Mouse (Mus musculus) liver, embryonic 14.5 days (tissue): ENCODE data around the gene Calhm6. TPM values are rescaled to one million over a fixed set of nuclear protein-coding genes. Genes with fewer than 3 reads are reported as not detected.

Experiments
- ATAC-seq: fragments of 200-750 bp; cut with Nextera tagmentation; 2 replicates; pipeline ENCODE4 v1.8.0; 2017; ENCODE audit warnings: moderate number of reproducible peaks, mild to moderate bottlenecking, moderate library complexity; ENCODE audit not compliant: insufficient read depth
- DNase-seq, 3 experiments: peaks; one replicate each; pipeline ENCODE4 v3.0.0-alpha.2; 2012 to 2013; ENCODE audit warnings: low read depth in 3 of 3, low spot score in 3 of 3
- H3K27ac ChIP-seq: fragments of 300-500 bp; sonication (generic); 2 replicates; pipeline ENCODE4 v1.5.1; 2014; ENCODE audit warnings: moderate library complexity, mild to moderate bottlenecking, control low read depth, inconsistent platforms
- H3K27me3 ChIP-seq: fragments of 300-500 bp; sonication (generic); 2 replicates; pipeline ENCODE4 v1.6.1; 2014; ENCODE audit warnings: mild to moderate bottlenecking, low read length, moderate library complexity; ENCODE audit not compliant: control insufficient read depth, insufficient read depth
- H3K36me3 ChIP-seq: fragments of 300-500 bp; sonication (generic); replicated peaks from 2 replicates; pipeline ENCODE4 v1.6.1; 2014; ENCODE audit warnings: low read depth; ENCODE audit not compliant: control insufficient read depth, insufficient read depth
- H3K4me1 ChIP-seq, 2 experiments: fragments of 200-500 bp in 1 of 2; fragments of 300-500 bp in 1 of 2; sonication (generic) in 1 of 2; replicated peaks; 2 replicates each; pipeline ENCODE4 v1.6.1; 2012 to 2014; ENCODE audit warnings: antibody characterized with exemption in 1 of 2, inconsistent platforms in 1 of 2, low read length in 1 of 2; ENCODE audit not compliant: control insufficient read depth in 2 of 2, insufficient read depth in 2 of 2
- H3K4me2 ChIP-seq: fragments of 300-500 bp; sonication (generic); 2 replicates; pipeline ENCODE4 v1.6.1; 2014; ENCODE audit warnings: low read depth, mild to moderate bottlenecking, control low read depth, moderate library complexity
- H3K4me3 ChIP-seq, 2 experiments: fragments of 200-500 bp in 1 of 2; fragments of 300-500 bp in 1 of 2; sonication (generic) in 1 of 2; 2 replicates each; pipeline ENCODE4 v1.5.1; 2012 to 2014; ENCODE audit warnings: low read depth in 2 of 2, low read length in 2 of 2, mild to moderate bottlenecking in 2 of 2, control low read depth in 1 of 2, inconsistent platforms in 1 of 2, moderate library complexity in 1 of 2; ENCODE audit not compliant: insufficient read depth in 1 of 2
- H3K9ac ChIP-seq: fragments of 300-500 bp; sonication (generic); replicated peaks from 2 replicates; pipeline ENCODE4 v1.6.1; 2014; ENCODE audit warnings: mild to moderate bottlenecking, control low read depth, moderate library complexity
- H3K9me3 ChIP-seq: fragments of 300-500 bp; sonication (generic); 2 replicates; pipeline ENCODE4 v1.6.1; 2016; ENCODE audit warnings: low read length, mixed read lengths; ENCODE audit not compliant: control insufficient read depth
- CTCF ChIP-seq: IDR thresholded peaks from 2 replicates; pipeline ENCODE4 v1.5.1; 2016; ENCODE audit warnings: antibody characterized with exemption, low read depth, control low read depth
- EP300 ChIP-seq: IDR thresholded peaks from 2 replicates; pipeline ENCODE4 v1.6.1; 2016; ENCODE audit warnings: antibody characterized with exemption, low read depth
- WGBS: fragments of 180-500 bp; shearing (Covaris S2); extraction: QIAGEN DNeasy Blood & Tissue Kit; methylation state at CpG from one replicate; pipeline ENCODE4 v1.1.7; 2014; ENCODE audit not compliant: insufficient replicate concordance; 5-methylcytosine and 5-hydroxymethylcytosine counted together
- polyA plus RNA-seq, 2 experiments: library from polyadenylated mRNA; depleted of rRNA in 1 of 2; stranded (reverse) in 1 of 2; unstranded in 1 of 2; fragments of >200 nt; fragmentation: Nextera tagmentation in 1 of 2; extraction: Ambion mirVana in 1 of 2; gene quantifications; 2 replicates each; pipeline versions ENCODE4 v1.2.1 to v1.2.3; 2012 to 2014

The Calhm6 gene
- polyA plus RNA-seq, 2 experiments: 0.81 to 1.3 TPM

DNA sequence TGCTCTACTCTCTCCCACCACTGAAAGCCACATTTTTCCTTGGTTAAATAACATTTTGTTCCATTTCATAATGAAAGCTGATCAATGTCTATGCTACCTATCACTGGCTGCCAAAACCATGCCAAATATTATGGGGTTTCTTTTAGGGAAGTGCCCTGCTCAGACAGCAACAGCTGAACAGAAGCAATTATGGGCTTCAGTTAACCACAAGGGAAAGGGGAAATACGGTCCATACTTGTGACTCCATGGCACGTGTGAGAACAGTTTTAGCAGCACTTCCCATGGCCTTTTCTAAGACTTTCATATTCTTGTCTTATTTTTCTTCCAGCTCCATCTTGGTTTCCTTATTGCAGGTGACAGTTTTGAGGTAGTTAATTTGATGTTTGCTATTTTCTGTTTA lies 3.6 kb upstream of the Calhm6 start:
- DNase-seq: no peak
- WGBS: 14% methylated on average over 2 of the region's 2 CpGs
- H3K4me1 ChIP-seq: no peaks in the 10 kb centered on the region; a peak in 1 of 4 replicates
- no peaks in the 10 kb centered on the region for H3K27me3 ChIP-seq
- TF ChIP-seq CTCF: no peak
- TF ChIP-seq EP300: no peak
- no peak overlapping the region for H3K27ac ChIP-seq
- no peaks in the 10 kb centered on the region for H3K36me3 ChIP-seq
- no peak overlapping the region for H3K4me2 ChIP-seq
- no peak for ATAC-seq
- no peaks in the 10 kb centered on the region for H3K9me3 ChIP-seq
- no peak overlapping the region for H3K9ac ChIP-seq
- H3K4me3 ChIP-seq: no peak overlapping the region

DNA sequence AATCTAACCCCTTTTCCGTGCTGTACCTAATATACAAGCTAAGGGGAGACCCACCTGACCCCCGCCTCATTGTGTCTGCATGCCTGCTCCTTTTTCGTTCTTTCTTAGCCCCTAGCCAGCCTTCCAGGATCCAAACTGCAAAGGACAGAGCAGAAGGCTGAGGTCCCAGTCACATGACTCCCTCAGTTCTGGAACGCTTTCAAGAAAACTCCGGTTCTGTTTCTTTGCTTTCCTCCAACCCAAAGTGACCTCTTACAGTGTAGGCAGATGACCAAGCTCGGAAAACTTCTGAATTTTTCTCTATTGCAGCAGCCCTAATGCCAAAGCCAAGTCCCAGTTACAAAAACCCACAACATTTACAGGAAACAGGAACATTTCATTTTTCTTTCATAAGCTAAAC lies 607 bp upstream of the Calhm6 start:
- no peaks in the 10 kb centered on the region; a peak in 1 of 4 replicates for H3K4me1 ChIP-seq
- DNase-seq (no peak), ATAC-seq (no peak)
- H3K9me3 ChIP-seq: no peaks in the 10 kb centered on the region
- TF ChIP-seq CTCF: no peak
- no peak for TF ChIP-seq EP300
- no peaks in the 10 kb centered on the region for H3K27me3 ChIP-seq
- WGBS: 52% methylated on average over 6 of the region's 6 CpGs
- no peak overlapping the region for H3K4me3 ChIP-seq
- H3K4me2 ChIP-seq: no peak overlapping the region
- no peak overlapping the region for H3K9ac ChIP-seq
- no peak overlapping the region for H3K27ac ChIP-seq
- no peaks in the 10 kb centered on the region for H3K36me3 ChIP-seq

DNA sequence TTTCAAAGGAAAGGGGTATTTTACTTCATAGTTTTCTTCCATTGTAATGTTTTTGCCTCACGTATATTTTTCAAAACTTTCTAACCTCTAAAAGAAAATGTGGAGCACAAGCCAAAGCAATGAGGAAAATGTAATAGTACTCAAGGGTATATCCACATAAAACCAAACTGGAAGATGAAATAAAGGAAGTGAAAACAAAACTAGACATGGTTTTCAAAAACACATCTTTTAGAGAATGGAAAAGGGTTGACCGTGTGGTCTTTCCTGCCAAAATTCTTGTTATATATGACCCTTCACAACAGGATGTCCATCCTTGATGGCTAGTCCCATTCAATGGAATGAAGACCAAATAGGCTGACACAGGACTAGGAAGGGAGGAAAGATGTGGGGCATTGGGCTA lies 9.4 kb downstream of the Calhm6 start:
- WGBS: 64% methylated on average over 2 of the region's 2 CpGs
- Histone ChIP-seq H3K4me3 (no peak overlapping the region), H3K9me3 (no peaks in the 10 kb centered on the region), H3K27ac (no peak overlapping the region), H3K36me3 (no peaks in the 10 kb centered on the region), H3K9ac (no peak overlapping the region), H3K4me2 (no peak overlapping the region), H3K27me3 (no peaks in the 10 kb centered on the region), H3K4me1 (no peaks in the 10 kb centered on the region)
- ATAC-seq (no peak), DNase-seq (no peak)
- TF ChIP-seq CTCF: no peak
- TF ChIP-seq EP300: no peak

DNA sequence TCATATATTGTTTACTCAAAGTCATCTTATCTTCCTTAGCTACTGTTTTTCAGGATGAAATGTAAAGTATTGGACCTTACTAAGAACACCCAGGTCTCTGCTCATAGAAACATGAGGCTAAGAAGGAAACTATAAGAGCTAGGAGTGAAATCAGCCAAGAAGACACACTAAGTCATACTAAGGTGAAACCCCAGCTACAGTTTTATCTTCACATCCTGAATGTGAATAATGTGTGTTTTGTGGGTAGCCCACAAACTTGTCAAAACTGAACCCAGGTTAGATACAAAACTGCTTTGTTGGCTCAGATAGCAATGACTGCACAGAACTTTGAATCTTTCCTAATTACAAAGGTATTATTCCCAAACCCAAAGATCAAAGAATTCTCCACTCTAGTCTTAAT lies 10.0 kb downstream of the Calhm6 start:
- TF ChIP-seq CTCF (no peak), EP300 (no peak)
- Histone ChIP-seq H3K4me3 (no peak overlapping the region), H3K4me2 (no peak overlapping the region), H3K4me1 (no peaks in the 10 kb centered on the region), H3K9ac (no peak overlapping the region), H3K9me3 (no peaks in the 10 kb centered on the region), H3K36me3 (no peaks in the 10 kb centered on the region), H3K27me3 (no peaks in the 10 kb centered on the region), H3K27ac (no peak overlapping the region)
- DNase-seq: no peak
- no peak for ATAC-seq

DNA sequence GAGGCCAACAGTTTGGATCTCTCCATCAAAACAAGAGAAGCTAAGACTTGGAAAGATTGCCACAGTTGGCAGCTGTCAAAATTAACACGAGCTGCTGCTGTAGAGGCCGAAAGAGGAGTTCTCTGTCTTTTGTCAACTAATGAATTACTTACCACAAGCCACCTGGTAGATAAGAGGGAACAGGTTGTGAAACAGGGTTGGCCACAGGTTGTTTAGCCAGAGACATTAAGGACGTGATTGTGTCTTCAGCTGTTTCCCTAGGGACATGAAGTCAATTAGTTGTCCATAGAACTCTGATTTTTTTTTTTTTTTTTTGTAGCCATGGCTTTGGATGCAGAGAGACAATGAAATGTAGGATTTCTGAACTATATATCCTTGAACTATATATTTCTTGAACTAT lies 10.7 kb downstream of the Calhm6 start:
- Histone ChIP-seq H3K27ac (no peak overlapping the region), H3K36me3 (no peaks in the 10 kb centered on the region), H3K4me2 (no peak overlapping the region), H3K4me1 (no peaks in the 10 kb centered on the region), H3K27me3 (no peaks in the 10 kb centered on the region), H3K9ac (no peak overlapping the region), H3K4me3 (no peak overlapping the region), H3K9me3 (no peaks in the 10 kb centered on the region)
- ATAC-seq (no peak), DNase-seq (no peak)
- 41% methylated on average over 3 of the region's 3 CpGs for WGBS
- TF ChIP-seq EP300 (no peak), CTCF (no peak)
